Mouse (Mus musculus) E14TG2a.4 (cell line): ENCODE data around the gene B4galt1.

ENCODE experiments used
- CTCF ChIP-seq: conservative IDR thresholded peaks from 2 replicates; pipeline ENCODE4 v1.5.1; 2014; ENCODE audit warnings: low read length
- NANOG ChIP-seq: IDR thresholded peaks from 2 replicates; pipeline ENCODE4 v1.6.1; 2014; ENCODE audit warnings: borderline replicate concordance, low read length, mixed read lengths

- TF ChIP-seq CTCF (no peak), NANOG (no peak)
Measured at GRCm38 (mm10) chr4:40824505-40824904, 29.3 kb downstream of the B4galt1 start.
